ENCODE assay signal across 8 mouse cellular contexts in the genomic region with DNA sequence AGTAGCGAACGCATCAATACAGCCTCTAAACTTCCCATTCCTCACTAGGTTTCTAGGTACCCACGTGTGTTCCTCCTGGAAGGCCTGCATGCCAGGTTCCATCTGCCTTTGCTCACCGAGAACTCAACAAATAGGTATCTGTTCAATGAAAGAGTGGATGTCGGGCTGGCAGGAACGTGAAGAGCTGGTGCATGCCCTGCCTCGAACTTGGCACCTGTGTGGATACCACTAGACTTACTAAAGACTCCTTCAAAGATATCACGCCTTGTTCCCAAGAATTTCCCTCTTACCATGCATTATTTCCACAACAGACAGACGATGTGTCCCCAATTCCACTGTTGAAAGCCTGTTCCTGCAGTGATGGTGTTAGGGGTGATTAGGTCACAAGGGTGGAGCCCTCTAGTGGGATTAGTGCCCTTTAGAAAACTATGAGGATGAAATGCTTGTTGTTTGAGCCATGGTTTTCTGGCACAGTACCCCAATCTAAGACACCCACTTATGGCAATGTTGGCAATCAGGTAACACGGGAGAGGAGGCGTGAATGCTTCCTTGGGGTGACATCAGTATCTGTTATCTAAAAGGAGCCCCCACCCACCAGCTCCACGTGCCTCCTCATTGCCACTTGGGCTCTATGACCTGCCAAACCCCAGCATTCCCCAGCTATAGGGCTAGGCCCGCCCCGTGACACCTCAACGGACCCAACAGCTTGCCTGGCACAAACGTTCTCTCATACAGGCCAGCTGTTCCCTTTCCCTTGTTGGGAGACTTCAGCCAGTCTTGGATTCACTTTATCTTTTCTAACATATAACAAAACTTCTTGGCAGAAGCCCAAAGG. TPM values are rescaled to one million over a fixed set of nuclear protein-coding genes. Genes with fewer than 3 reads are reported as not detected.
DNase-seq lines count a peak whose midpoint lies in the region; ATAC-seq and TF ChIP-seq lines count a peak whose summit lies in the region.

No protein-coding gene starts in this region.

- DNase-seq in kidney, adult 9 months: peak; percentile 20
- DNase-seq in kidney, postnatal 10 days: no peak
- peak; percentile 8 for DNase-seq in brain, embryonic 14.5 days (ENCODE audit: low read depth)
- no peak for DNase-seq in urinary bladder, postnatal 4 days (ENCODE audit: low spot score in 2 of 2)
- DNase-seq in ovary, postnatal 14 days (ENCODE audit: low spot score): no peak
- no peak for DNase-seq in gastrocnemius, adult 8-10 months (ENCODE audit: low spot score in 2 of 2)

- TF ChIP-seq POLR2A in brain, embryonic 14.5 days (IDR thresholded peaks at IDR 0.05; ENCODE audit: borderline replicate concordance, extremely low read depth, insufficient read depth, insufficient read length, poor library complexity, severe bottlenecking): no peak

- H3K4me1 ChIP-seq in hindbrain, embryonic 13.5 days (replicated peaks): peaks cover 57% of the 10 kb centered on the region
- H3K4me1 ChIP-seq in midbrain, embryonic 13.5 days (replicated peaks): peaks cover 47% of the 10 kb centered on the region

- WGBS in hindbrain, embryonic 13.5 days: 75% methylated on average over 16 of the region's 16 CpGs
- 76% methylated on average over 16 of the region's 16 CpGs for WGBS in midbrain, embryonic 13.5 days

- peak overlapping the region; percentile 92 for H3K9ac ChIP-seq in hindbrain, embryonic 13.5 days
- peak overlapping the region; percentile 96 for H3K9ac ChIP-seq in midbrain, embryonic 13.5 days (replicated peaks)

- H3K4me2 ChIP-seq in hindbrain, embryonic 13.5 days: peak overlapping the region; percentile 91
- H3K4me2 ChIP-seq in midbrain, embryonic 13.5 days (replicated peaks): peak overlapping the region; percentile 95

- no peaks in the 10 kb centered on the region for H3K27me3 ChIP-seq in hindbrain, embryonic 13.5 days
- no peaks in the 10 kb centered on the region for H3K27me3 ChIP-seq in midbrain, embryonic 13.5 days

- no peaks in the 10 kb centered on the region for H3K36me3 ChIP-seq in hindbrain, embryonic 13.5 days
- peaks cover 8% of the 10 kb centered on the region; the same call in 1 of the 2 replicates for H3K36me3 ChIP-seq in midbrain, embryonic 13.5 days

- TF ChIP-seq CTCF in brain, embryonic 14.5 days (IDR thresholded peaks at IDR 0.05; ENCODE audit: borderline replicate concordance, extremely low read depth, insufficient read depth, insufficient read length): no peak

- ATAC-seq in hindbrain, embryonic 13.5 days (ENCODE audit: low FRiP score): no peak
- ATAC-seq in midbrain, embryonic 13.5 days: no peak

- H3K4me3 ChIP-seq in hindbrain, embryonic 13.5 days: peak overlapping the region; percentile 91
- H3K4me3 ChIP-seq in midbrain, embryonic 13.5 days (replicated peaks): peak overlapping the region; percentile 92

- no peaks in the 10 kb centered on the region for H3K9me3 ChIP-seq in hindbrain, embryonic 13.5 days
- H3K9me3 ChIP-seq in midbrain, embryonic 13.5 days: no peaks in the 10 kb centered on the region

- H3K27ac ChIP-seq in hindbrain, embryonic 13.5 days: no peak overlapping the region
- H3K27ac ChIP-seq in midbrain, embryonic 13.5 days: no peak overlapping the region

RNA-seq across cellular contexts. Expression of a gene that starts 1.9 kb away (rescaled TPM):
- polyA plus RNA-seq in brain, embryonic 14.5 days (2012; rRNA removed): 36.2 and 50.3 TPM in 2 replicates
- polyA plus RNA-seq in hindbrain, embryonic 13.5 days (2015; fragmentation: Nextera tagmentation; extraction: Ambion mirVana): 15.5 and 18.0 TPM in 2 replicates
- 14.8 and 18.2 TPM in 2 replicates for polyA plus RNA-seq in midbrain, embryonic 13.5 days (2015; fragmentation: Nextera tagmentation; extraction: Ambion mirVana)
- total RNA-seq in gastrocnemius, adult 8-10 months (2022): 10 to 100 TPM; 40.4 to 70.4 (median 53.3) TPM

RNA-seq across cellular contexts. Expression of a gene that starts 4.2 kb away (rescaled TPM):
- 27.8 and 39.3 TPM in 2 replicates for polyA plus RNA-seq in brain, embryonic 14.5 days (2012; rRNA removed)
- polyA plus RNA-seq in hindbrain, embryonic 13.5 days (2015; fragmentation: Nextera tagmentation; extraction: Ambion mirVana): 69.7 and 71.6 TPM in 2 replicates
- 65.7 and 70.2 TPM in 2 replicates for polyA plus RNA-seq in midbrain, embryonic 13.5 days (2015; fragmentation: Nextera tagmentation; extraction: Ambion mirVana)
- total RNA-seq in gastrocnemius, adult 8-10 months (2022): 10 to 100 TPM; 55.6 to 90.9 (median 70.4) TPM

Comparison
In these comparisons a context has a peak if more than half of its experiments do, and no peak if none do; other contexts are left out.
1. DNase-seq: peak in kidney, adult 9 months (single experiment) and brain, embryonic 14.5 days (single experiment); none in kidney, postnatal 10 days (single experiment), urinary bladder, postnatal 4 days (0 of 2), ovary, postnatal 14 days (single experiment) and gastrocnemius, adult 8-10 months (0 of 2).